Mouse (Mus musculus) testis, adult 10 weeks (tissue): Measurements from ENCODE around the gene Dclre1a. TPM values are rescaled to one million over a fixed set of nuclear protein-coding genes. Genes with fewer than 3 reads are reported as not detected.

Experiments
- polyA plus RNA-seq: library from polyadenylated mRNA; stranded (reverse); fragments of 350-450 nt; fragmentation: Illumina TruSeq; extraction: RNeasy Lipid Tissue Mini Kit (QIAGEN cat#74804); gene quantifications from one replicate; pipeline ENCODE4 v1.2.3, GENCODE M21; 2014; ENCODE audit warnings: low read depth, low replicate concordance

The Dclre1a gene
- 19.7 TPM for polyA plus RNA-seq

DNA sequence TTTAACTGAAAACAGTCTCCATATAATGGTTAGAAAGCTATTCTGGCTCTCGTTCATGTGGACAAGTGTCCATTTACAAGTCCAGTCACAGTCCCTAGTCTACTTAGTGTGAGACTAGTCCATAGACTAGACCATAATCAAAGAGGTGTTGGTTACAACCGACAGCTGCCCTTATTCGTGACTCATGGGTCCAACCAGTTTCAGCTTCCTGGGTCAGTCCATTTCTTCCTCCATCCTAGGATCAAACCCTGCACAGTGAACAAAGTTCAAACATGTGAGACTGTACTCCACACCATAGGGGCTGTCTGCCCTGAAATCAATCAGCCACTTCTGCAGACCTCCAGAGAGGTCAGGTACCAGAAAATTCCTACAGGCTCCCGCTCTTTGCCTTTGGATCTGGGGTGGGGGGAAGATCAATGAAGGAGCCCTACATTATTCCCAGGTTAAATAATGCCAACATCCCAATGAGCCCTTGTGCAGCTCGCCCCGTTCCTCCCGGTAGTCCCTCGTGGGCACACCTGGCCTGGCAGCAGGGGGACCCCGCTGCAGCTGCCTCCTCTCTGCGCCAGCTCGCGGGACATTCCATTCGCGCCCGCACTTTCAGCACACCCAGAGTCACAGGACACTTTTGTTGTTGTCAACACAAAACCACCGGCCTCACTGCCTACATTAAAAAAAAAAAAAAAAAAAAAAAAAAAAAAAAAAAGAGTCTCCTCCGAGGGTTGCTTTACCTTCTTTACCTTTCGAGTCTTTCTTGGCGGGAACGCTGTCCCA lies at the start of gene Dclre1a:
TSS of gene Dclre1a (minus strand) at position 767 of the 774 bp plus-strand sequence.

GRCm38 (mm10) chr19:56548230-56549032 lies 409 bp upstream of the Dclre1a start, which contains the start of gene Nhlrc2:
TSS of gene Nhlrc2 (plus strand) at chr19:56548261.

Other genes starting within 250 kb of the Dclre1a start
- not detected for gene Nrap, start 158.2 kb downstream of the Dclre1a start, polyA plus RNA-seq
- gene Casp7, start 151.1 kb downstream of the Dclre1a start, polyA plus RNA-seq: 2.9 TPM
- gene Plekhs1, start 86.6 kb downstream of the Dclre1a start, polyA plus RNA-seq: 0.20 TPM
- gene Nhlrc2, start within 50 bp of the Dclre1a start, polyA plus RNA-seq: 2.5 TPM
- gene Adrb1, start 174.0 kb upstream of the Dclre1a start, polyA plus RNA-seq: 0.43 TPM